Mouse (Mus musculus) E14TG2a.4 (cell line): Measurements from ENCODE around the gene Smad3.

ENCODE experiments used
- H3K27me3 ChIP-seq: 2 replicates; pipeline ENCODE4 v1.6.1; 2014; ENCODE audit warnings: low read length, control low read depth; ENCODE audit not compliant: insufficient read depth
- H3K36me3 ChIP-seq: 2 replicates; pipeline ENCODE4 v1.6.1; 2014; ENCODE audit warnings: low read length, control low read depth; ENCODE audit not compliant: insufficient read depth
- H3K4me1 ChIP-seq: replicated peaks from 2 replicates; pipeline ENCODE4 v1.6.1; 2014; ENCODE audit warnings: low read depth, low read length, control low read depth
- H3K4me3 ChIP-seq: replicated peaks from 2 replicates; pipeline ENCODE4 v1.5.1; 2014; ENCODE audit warnings: mild to moderate bottlenecking, low read length
- H3K9me3 ChIP-seq: 2 replicates; pipeline ENCODE4 v1.6.1; 2014; ENCODE audit warnings: low read length, control low read depth
- CTCF ChIP-seq: conservative IDR thresholded peaks from 2 replicates; pipeline ENCODE4 v1.5.1; 2014; ENCODE audit warnings: low read length
- NANOG ChIP-seq: IDR thresholded peaks from 2 replicates; pipeline ENCODE4 v1.6.1; 2014; ENCODE audit warnings: borderline replicate concordance, low read length, mixed read lengths
- POU5F1 ChIP-seq: IDR thresholded peaks from 2 replicates; pipeline ENCODE4 v1.6.1; 2014; ENCODE audit warnings: low read length, borderline replicate concordance

Smad3 gene

GRCm38 (mm10) chr9:63706152-63706733, 51.6 kb downstream of the Smad3 start:
- H3K4me1 ChIP-seq = peaks cover 9% of the 10 kb centered on the region
- no peaks in the 10 kb centered on the region for H3K36me3 ChIP-seq
- no peak for TF ChIP-seq NANOG
- no peak for TF ChIP-seq CTCF
- no peak for TF ChIP-seq POU5F1
- H3K27me3 ChIP-seq = no peaks in the 10 kb centered on the region
- H3K9me3 ChIP-seq = no peaks in the 10 kb centered on the region
- H3K4me3 ChIP-seq = no peak overlapping the region

- no peak overlapping the region for H3K4me3 ChIP-seq
- TF ChIP-seq POU5F1 = no peak
- TF ChIP-seq NANOG = no peak
- no peak for TF ChIP-seq CTCF
- H3K36me3 ChIP-seq = no peaks in the 10 kb centered on the region
- H3K27me3 ChIP-seq = no peaks in the 10 kb centered on the region
- peaks cover 9% of the 10 kb centered on the region for H3K4me1 ChIP-seq
- H3K9me3 ChIP-seq = no peaks in the 10 kb centered on the region
These were observed 52.6 kb downstream of the Smad3 start for GRCm38 (mm10) chr9:63704979-63705751.

- H3K36me3 ChIP-seq = no peaks in the 10 kb centered on the region
- TF ChIP-seq POU5F1 (no peak), CTCF (no peak), NANOG (no peak)
- H3K27me3 ChIP-seq = no peaks in the 10 kb centered on the region
- H3K4me1 ChIP-seq = peaks cover 13% of the 10 kb centered on the region
- H3K9me3 ChIP-seq = no peaks in the 10 kb centered on the region
- no peak overlapping the region for H3K4me3 ChIP-seq
These were observed 53.7 kb downstream of the Smad3 start for GRCm38 (mm10) chr9:63704131-63704530.

- H3K36me3 ChIP-seq = no peaks in the 10 kb centered on the region
- peaks cover 19% of the 10 kb centered on the region for H3K4me1 ChIP-seq
- H3K9me3 ChIP-seq = no peaks in the 10 kb centered on the region
- no peak overlapping the region for H3K4me3 ChIP-seq
- TF ChIP-seq CTCF (no peak), NANOG (no peak), POU5F1 (no peak)
- no peaks in the 10 kb centered on the region for H3K27me3 ChIP-seq
These were observed 54.5 kb downstream of the Smad3 start for GRCm38 (mm10) chr9:63703236-63703785.

- Histone ChIP-seq H3K27me3 (no peaks in the 10 kb centered on the region), H3K4me1 (peaks cover 25% of the 10 kb centered on the region), H3K9me3 (no peaks in the 10 kb centered on the region), H3K36me3 (no peaks in the 10 kb centered on the region), H3K4me3 (0 out of 2 replicates have a peak overlapping the region, but pooled peaks have one; percentile 17)
- TF ChIP-seq CTCF (no peak), POU5F1 (no peak), NANOG (no peak)
These were observed 55.2 kb downstream of the Smad3 start for GRCm38 (mm10) chr9:63702502-63703013.

- no peaks in the 10 kb centered on the region for H3K36me3 ChIP-seq
- peaks cover 30% of the 10 kb centered on the region for H3K4me1 ChIP-seq
- TF ChIP-seq CTCF (no peak), POU5F1 (no peak), NANOG (no peak)
- no peaks in the 10 kb centered on the region for H3K9me3 ChIP-seq
- H3K27me3 ChIP-seq = no peaks in the 10 kb centered on the region
- H3K4me3 ChIP-seq = no peak overlapping the region
These were observed 55.9 kb downstream of the Smad3 start for GRCm38 (mm10) chr9:63701957-63702309.

- H3K4me3 ChIP-seq = no peak overlapping the region
- no peaks in the 10 kb centered on the region for H3K36me3 ChIP-seq
- H3K9me3 ChIP-seq = no peaks in the 10 kb centered on the region
- no peaks in the 10 kb centered on the region for H3K27me3 ChIP-seq
- H3K4me1 ChIP-seq = peaks cover 34% of the 10 kb centered on the region
- TF ChIP-seq NANOG = no peak
- TF ChIP-seq POU5F1 = no peak
- no peak for TF ChIP-seq CTCF
These were observed 56.4 kb downstream of the Smad3 start for GRCm38 (mm10) chr9:63701258-63701956.

- H3K36me3 ChIP-seq = no peaks in the 10 kb centered on the region
- TF ChIP-seq NANOG (no peak), POU5F1 (no peak), CTCF (no peak)
- H3K4me1 ChIP-seq = peaks cover 31% of the 10 kb centered on the region
These were observed 58.6 kb downstream of the Smad3 start for GRCm38 (mm10) chr9:63699145-63699544.

More at GRCm38 (mm10) chr9:63699145-63699544, 58.6 kb downstream of the Smad3 start:
- H3K4me3 ChIP-seq = no peak overlapping the region
- H3K27me3 ChIP-seq = no peaks in the 10 kb centered on the region
- H3K9me3 ChIP-seq = no peaks in the 10 kb centered on the region
